Mouse (Mus musculus) forebrain, embryonic 11.5 days (tissue): Measurements from ENCODE around the gene 2410004B18Rik. TPM values are rescaled to one million over a fixed set of nuclear protein-coding genes. Genes with fewer than 3 reads are reported as not detected.
"Not testable (repeated sequence)": the region's sequence is repeated elsewhere in the genome, so short reads cannot be mapped to it uniquely, and the experiment has no call there.

Source experiments
- ATAC-seq: fragments of 200-750 bp; cut with Nextera tagmentation; replicated peaks from 2 replicates; pipeline ENCODE4 v1.8.0; 2017; ENCODE audit warnings: moderate TSS enrichment; ENCODE audit not compliant: low FRiP score
- DNase-seq: peaks from one replicate; pipeline ENCODE4 v3.0.0-alpha.2; 2017; ENCODE audit warnings: low spot score
- H3K27ac ChIP-seq: fragments of 300-500 bp; sonication (generic); 2 replicates; pipeline ENCODE4 v1.5.1; 2014; ENCODE audit warnings: low read depth, low read length
- H3K27me3 ChIP-seq: fragments of 300-500 bp; sonication (generic); 2 replicates; pipeline ENCODE4 v1.6.1; 2014; ENCODE audit warnings: mild to moderate bottlenecking, low read length, mixed read lengths; ENCODE audit not compliant: control insufficient read depth, insufficient read depth
- H3K36me3 ChIP-seq: fragments of 300-500 bp; sonication (generic); 2 replicates; pipeline ENCODE4 v1.6.1; 2014; ENCODE audit warnings: mild to moderate bottlenecking, low read length, moderate library complexity, mixed read lengths; ENCODE audit not compliant: control insufficient read depth, insufficient read depth
- H3K4me1 ChIP-seq: fragments of 300-500 bp; sonication (generic); replicated peaks from 2 replicates; pipeline ENCODE4 v1.6.1; 2014; ENCODE audit warnings: low read length, mixed read lengths; ENCODE audit not compliant: control insufficient read depth, insufficient read depth
- H3K4me2 ChIP-seq: fragments of 300-500 bp; sonication (generic); 2 replicates; pipeline ENCODE4 v1.6.1; 2014; ENCODE audit warnings: low read depth, mild to moderate bottlenecking, low read length, moderate library complexity, mixed read lengths; ENCODE audit not compliant: severe bottlenecking
- H3K4me3 ChIP-seq: fragments of 300-500 bp; sonication (generic); 2 replicates; pipeline ENCODE4 v1.5.1; 2014; ENCODE audit warnings: low read depth, low read length
- H3K9ac ChIP-seq: fragments of 300-500 bp; sonication (generic); 2 replicates; pipeline ENCODE4 v1.6.1; 2014; ENCODE audit warnings: low read length
- H3K9me3 ChIP-seq: fragments of 300-500 bp; sonication (generic); 2 replicates; pipeline ENCODE4 v1.6.1; 2016; ENCODE audit warnings: low read length, mixed read lengths; ENCODE audit not compliant: control insufficient read depth
- WGBS: fragments of 180-500 bp; shearing (Covaris S2); extraction: QIAGEN DNeasy Blood & Tissue Kit; methylation state at CpG from one replicate; pipeline ENCODE4 v1.1.7; 2014; 5-methylcytosine and 5-hydroxymethylcytosine counted together
- polyA plus RNA-seq: library from polyadenylated mRNA; unstranded; fragments of >200 nt; fragmentation: Nextera tagmentation; extraction: Ambion mirVana; gene quantifications from 2 replicates; pipeline ENCODE4 v1.2.1, GENCODE M21; 2014

The 2410004B18Rik gene
- polyA plus RNA-seq, 1 experiment from 2014 or later = 59.5 TPM

- 50% methylated on average over 22 of the region's 22 CpGs for WGBS
- DNase-seq = peak; percentile 90
- Histone ChIP-seq H3K4me2 (peak overlapping the region; percentile 24; the same call in 1 of the 2 replicates), H3K27me3 (no peaks in the 10 kb centered on the region), H3K36me3 (no peaks in the 10 kb centered on the region), H3K4me1 (peaks cover 1% of the 10 kb centered on the region; the same call in 1 of the 2 replicates), H3K27ac (no peak overlapping the region), H3K4me3 (no peak overlapping the region), H3K9ac (no peak overlapping the region), H3K9me3 (no peaks in the 10 kb centered on the region)
- peak; percentile 52 for ATAC-seq
These were observed 32.7 kb upstream of the 2410004B18Rik start for GRCm38 (mm10) chr3:145904850-145905776.

GRCm38 (mm10) chr3:145906582-145906981 lies 31.2 kb upstream of the 2410004B18Rik start:
- Histone ChIP-seq H3K4me2 (no peak overlapping the region), H3K4me1 (peaks cover 1% of the 10 kb centered on the region; the same call in 1 of the 2 replicates), H3K36me3 (no peaks in the 10 kb centered on the region), H3K27me3 (no peaks in the 10 kb centered on the region), H3K9ac (no peak overlapping the region), H3K9me3 (no peaks in the 10 kb centered on the region), H3K27ac (no peak overlapping the region), H3K4me3 (no peak overlapping the region)
- DNase-seq (no peak), ATAC-seq (no peak)
- WGBS = 92% methylated on average over 9 of the region's 9 CpGs

GRCm38 (mm10) chr3:145912512-145912911 lies 25.3 kb upstream of the 2410004B18Rik start:
- ATAC-seq = no peak
- no peaks in the 10 kb centered on the region for H3K27me3 ChIP-seq
- H3K4me3 ChIP-seq = no peak overlapping the region
- H3K36me3 ChIP-seq = no peaks in the 10 kb centered on the region
- no peak for DNase-seq
- H3K27ac ChIP-seq = no peak overlapping the region
- H3K9me3 ChIP-seq = no peaks in the 10 kb centered on the region
- H3K4me2 ChIP-seq = no peak overlapping the region
- H3K9ac ChIP-seq = no peak overlapping the region
- no peaks in the 10 kb centered on the region for H3K4me1 ChIP-seq
- WGBS = 92% methylated on average over 7 of the region's 7 CpGs

GRCm38 (mm10) chr3:145913263-145913662 lies 24.6 kb upstream of the 2410004B18Rik start:
- no peaks in the 10 kb centered on the region for H3K36me3 ChIP-seq
- no peak overlapping the region for H3K4me2 ChIP-seq
- no peaks in the 10 kb centered on the region for H3K4me1 ChIP-seq
- H3K27me3 ChIP-seq = no peaks in the 10 kb centered on the region
- no peak overlapping the region for H3K9ac ChIP-seq
- WGBS = 83% methylated on average over 6 of the region's 6 CpGs
- no peak for DNase-seq
- ATAC-seq = no peak
- no peak overlapping the region for H3K27ac ChIP-seq
- H3K4me3 ChIP-seq = no peak overlapping the region
- no peaks in the 10 kb centered on the region for H3K9me3 ChIP-seq

GRCm38 (mm10) chr3:145913942-145914341 lies 23.9 kb upstream of the 2410004B18Rik start:
- not testable (repeated sequence) for H3K36me3 ChIP-seq, H3K4me1 ChIP-seq, H3K27ac ChIP-seq, H3K27me3 ChIP-seq, ATAC-seq, H3K9ac ChIP-seq, H3K4me3 ChIP-seq, H3K4me2 ChIP-seq, H3K9me3 ChIP-seq, DNase-seq
- 59% methylated on average over 7 of the region's 7 CpGs for WGBS

GRCm38 (mm10) chr3:145916374-145916773 lies 21.4 kb upstream of the 2410004B18Rik start:
- Histone ChIP-seq H3K27me3 (no peaks in the 10 kb centered on the region), H3K36me3 (no peaks in the 10 kb centered on the region), H3K9ac (no peak overlapping the region), H3K9me3 (no peaks in the 10 kb centered on the region), H3K4me3 (no peak overlapping the region), H3K4me2 (no peak overlapping the region), H3K4me1 (no peaks in the 10 kb centered on the region), H3K27ac (no peak overlapping the region)
- ATAC-seq = no peak
- 92% methylated on average over 5 of the region's 5 CpGs for WGBS
- DNase-seq = no peak

GRCm38 (mm10) chr3:145916826-145917225 lies 21.0 kb upstream of the 2410004B18Rik start:
- Histone ChIP-seq H3K9ac (no peak overlapping the region), H3K9me3 (no peaks in the 10 kb centered on the region), H3K36me3 (no peaks in the 10 kb centered on the region), H3K27ac (no peak overlapping the region), H3K27me3 (no peaks in the 10 kb centered on the region), H3K4me1 (no peaks in the 10 kb centered on the region), H3K4me3 (no peak overlapping the region), H3K4me2 (no peak overlapping the region)
- 90% methylated on average over 4 of the region's 4 CpGs for WGBS
- ATAC-seq = no peak
- no peak for DNase-seq

GRCm38 (mm10) chr3:145922019-145922854 lies 15.6 kb upstream of the 2410004B18Rik start, which contains the start of gene Bcl10:
Gene Bcl10, plus strand, starts transcription at chr3:145922804.
- peak within 1 kb of the TSS; percentile 40; the same call in 1 of the 2 replicates for H3K9ac ChIP-seq
- no peak for DNase-seq
- no peaks in the 10 kb centered on the region for H3K9me3 ChIP-seq

More at GRCm38 (mm10) chr3:145922019-145922854, 15.6 kb upstream of the 2410004B18Rik start, which contains the start of gene Bcl10:
- H3K4me3 ChIP-seq = peak within 1 kb of the TSS; percentile 83
- H3K4me1 ChIP-seq = peaks cover 4% of the 10 kb centered on the region; the same call in 1 of the 2 replicates
- H3K4me2 ChIP-seq = peak within 1 kb of the TSS; percentile 46
- H3K27me3 ChIP-seq = no peaks in the 10 kb centered on the region
- H3K27ac ChIP-seq = no peak within 1 kb of the TSS
- no peaks in the 10 kb centered on the region for H3K36me3 ChIP-seq
- no peak for ATAC-seq
- 32% methylated on average over 11 of the region's 11 CpGs for WGBS
